Mouse (Mus musculus) embryonic facial prominence, embryonic 11.5 days (tissue): Measurements from ENCODE around the gene Galnt10. TPM values are rescaled to one million over a fixed set of nuclear protein-coding genes. Genes with fewer than 3 reads are reported as not detected.

Source experiments
- ATAC-seq: fragments of 200-750 bp; cut with Nextera tagmentation; replicated peaks from 2 replicates; pipeline ENCODE4 v1.8.0; 2017; ENCODE audit warnings: low read depth; ENCODE audit not compliant: insufficient number of reproducible peaks, low FRiP score, low TSS enrichment
- DNase-seq: peaks from one replicate; pipeline ENCODE4 v3.0.0-alpha.2; 2015; ENCODE audit warnings: low spot score
- H3K27ac ChIP-seq: fragments of 300-500 bp; sonication (generic); replicated peaks from 2 replicates; pipeline ENCODE4 v1.5.1; 2014; ENCODE audit warnings: mild to moderate bottlenecking, low read depth, low read length, control low read depth
- H3K27me3 ChIP-seq: fragments of 300-500 bp; sonication (generic); 2 replicates; pipeline ENCODE4 v1.6.1; 2014; ENCODE audit warnings: mild to moderate bottlenecking, low read length, moderate library complexity, mixed read lengths; ENCODE audit not compliant: control insufficient read depth, insufficient read depth
- H3K36me3 ChIP-seq: fragments of 300-500 bp; sonication (generic); replicated peaks from 2 replicates; pipeline ENCODE4 v1.6.1; 2014; ENCODE audit warnings: low read depth, mild to moderate bottlenecking, low read length, moderate library complexity, mixed read lengths; ENCODE audit not compliant: control insufficient read depth, insufficient read depth
- H3K4me1 ChIP-seq: fragments of 300-500 bp; sonication (generic); 2 replicates; pipeline ENCODE4 v1.6.1; 2014; ENCODE audit warnings: low read length, mixed read lengths; ENCODE audit not compliant: control insufficient read depth, insufficient read depth
- H3K4me2 ChIP-seq: fragments of 300-500 bp; sonication (generic); 2 replicates; pipeline ENCODE4 v1.6.1; 2014; ENCODE audit warnings: low read depth, mild to moderate bottlenecking, control low read depth, low read length, moderate library complexity
- H3K4me3 ChIP-seq: fragments of 300-500 bp; sonication (generic); 2 replicates; pipeline ENCODE4 v1.5.1; 2014; ENCODE audit warnings: low read depth, low read length, control low read depth
- H3K9ac ChIP-seq: fragments of 300-500 bp; sonication (generic); replicated peaks from 2 replicates; pipeline ENCODE4 v1.6.1; 2014; ENCODE audit warnings: mild to moderate bottlenecking, control low read depth, low read length
- H3K9me3 ChIP-seq: fragments of 300-500 bp; sonication (generic); replicated peaks from 2 replicates; pipeline ENCODE4 v1.6.1; 2016; ENCODE audit warnings: mild to moderate bottlenecking, low read length, inconsistent platforms, mixed read lengths; ENCODE audit not compliant: control insufficient read depth
- WGBS: fragments of 180-500 bp; shearing (Covaris S2); extraction: QIAGEN DNeasy Blood & Tissue Kit; methylation state at CpG from one replicate; pipeline ENCODE4 v1.1.7; 2014; 5-methylcytosine and 5-hydroxymethylcytosine counted together
- polyA plus RNA-seq: library from polyadenylated mRNA; unstranded; fragments of >200 nt; fragmentation: Nextera tagmentation; extraction: Ambion mirVana; gene quantifications from 2 replicates; pipeline ENCODE4 v1.2.1, GENCODE M21; 2014

The Galnt10 gene
- polyA plus RNA-seq, 1 experiment from 2014 or later, result 12.4 TPM

DNA sequence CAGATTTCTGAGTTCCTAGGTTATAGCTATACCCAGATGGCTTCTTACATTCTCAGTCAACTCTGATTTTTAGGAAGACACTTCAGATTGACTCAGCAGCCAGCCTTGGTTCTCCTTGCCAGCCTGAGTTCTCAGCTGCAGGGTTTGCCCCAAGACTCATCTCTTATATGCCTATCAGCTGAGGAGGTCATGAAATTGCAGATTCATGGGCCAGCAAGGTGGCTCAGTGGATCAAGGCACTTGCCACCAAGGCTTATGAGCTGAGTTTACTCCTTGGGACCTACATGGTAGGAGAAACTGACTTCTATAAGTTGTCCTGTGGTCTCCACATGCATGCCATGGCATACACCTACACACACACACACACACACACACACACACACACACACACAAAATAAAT, 19.8 kb upstream of the Galnt10 start:
- H3K4me2 ChIP-seq, result no peak overlapping the region
- H3K27me3 ChIP-seq, result no peaks in the 10 kb centered on the region
- H3K9ac ChIP-seq, result no peak overlapping the region
- ATAC-seq (no peak), DNase-seq (no peak)
- no peak overlapping the region for H3K4me3 ChIP-seq
- H3K36me3 ChIP-seq, result no peaks in the 10 kb centered on the region
- H3K4me1 ChIP-seq, result no peaks in the 10 kb centered on the region
- H3K27ac ChIP-seq, result no peak overlapping the region
- no peaks in the 10 kb centered on the region for H3K9me3 ChIP-seq

DNA sequence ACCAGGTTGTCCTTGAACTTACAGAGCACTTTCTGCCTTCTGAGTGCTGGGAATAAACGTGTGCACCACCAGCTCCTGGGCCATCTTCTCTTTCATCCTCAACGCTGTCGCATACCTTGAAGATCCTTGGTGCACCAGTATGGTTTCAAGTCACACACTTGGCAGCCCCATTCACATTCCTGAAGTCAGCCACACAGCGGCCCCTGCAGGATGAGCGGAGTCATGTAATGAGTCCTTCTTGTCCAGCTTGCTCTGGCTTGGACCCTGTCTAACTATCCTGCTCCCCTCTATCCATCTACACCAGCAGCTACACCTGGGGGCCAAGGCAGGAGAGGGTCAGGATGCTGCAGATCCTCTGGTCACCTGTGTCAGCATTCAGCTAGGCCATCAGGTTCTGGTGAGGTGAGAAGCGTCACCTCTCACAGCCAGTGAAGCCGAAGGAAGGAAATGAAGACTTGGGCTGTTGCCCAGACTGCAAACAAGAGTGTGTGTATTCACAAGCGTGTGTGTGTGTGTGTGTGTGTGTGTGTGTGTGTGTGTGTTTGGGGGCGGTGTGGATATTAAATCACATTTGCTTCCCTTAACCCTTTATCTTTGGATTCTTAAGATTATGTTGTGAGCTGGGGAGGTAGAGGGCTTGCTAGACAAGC, 18.0 kb upstream of the Galnt10 start:
- Histone ChIP-seq H3K4me1 (no peaks in the 10 kb centered on the region), H3K4me3 (no peak overlapping the region), H3K27me3 (no peaks in the 10 kb centered on the region), H3K4me2 (no peak overlapping the region), H3K36me3 (no peaks in the 10 kb centered on the region), H3K9ac (no peak overlapping the region), H3K27ac (no peak overlapping the region), H3K9me3 (no peaks in the 10 kb centered on the region)
- WGBS, result 63% methylated on average over 9 of the region's 9 CpGs
- DNase-seq (no peak), ATAC-seq (no peak)

- ATAC-seq (no peak), DNase-seq (no peak)
- no peaks in the 10 kb centered on the region; the same call in 1 of the 2 replicates for H3K27me3 ChIP-seq
- H3K4me2 ChIP-seq, result no peak overlapping the region
- no peaks in the 10 kb centered on the region for H3K9me3 ChIP-seq
- no peak overlapping the region for H3K27ac ChIP-seq
- no peaks in the 10 kb centered on the region; the same call in 1 of the 2 replicates for H3K4me1 ChIP-seq
- WGBS, result 72% methylated on average over 7 of the region's 7 CpGs
- H3K36me3 ChIP-seq, result no peaks in the 10 kb centered on the region
- H3K4me3 ChIP-seq, result no peak overlapping the region
- H3K9ac ChIP-seq, result no peak overlapping the region
Measured at GRCm38 (mm10) chr11:57631805-57632485, 13.3 kb upstream of the Galnt10 start.

GRCm38 (mm10) chr11:57633006-57633405, 12.2 kb upstream of the Galnt10 start:
- Histone ChIP-seq H3K4me2 (no peak overlapping the region), H3K27me3 (no peaks in the 10 kb centered on the region; the same call in 1 of the 2 replicates), H3K27ac (no peak overlapping the region), H3K9ac (no peak overlapping the region), H3K4me1 (no peaks in the 10 kb centered on the region; the same call in 1 of the 2 replicates), H3K9me3 (no peaks in the 10 kb centered on the region), H3K4me3 (no peak overlapping the region), H3K36me3 (no peaks in the 10 kb centered on the region)
- no peak for ATAC-seq
- WGBS, result 87% methylated on average over 2 of the region's 2 CpGs
- no peak for DNase-seq

GRCm38 (mm10) chr11:57633975-57634585, 11.2 kb upstream of the Galnt10 start:
- DNase-seq (no peak), ATAC-seq (no peak)
- H3K27ac ChIP-seq, result no peak overlapping the region
- no peaks in the 10 kb centered on the region for H3K9me3 ChIP-seq
- H3K9ac ChIP-seq, result no peak overlapping the region
- H3K4me3 ChIP-seq, result no peak overlapping the region
- H3K4me2 ChIP-seq, result no peak overlapping the region
- 79% methylated on average over 6 of the region's 6 CpGs for WGBS
- H3K27me3 ChIP-seq, result no peaks in the 10 kb centered on the region; the same call in 1 of the 2 replicates
- no peaks in the 10 kb centered on the region for H3K36me3 ChIP-seq
- H3K4me1 ChIP-seq, result no peaks in the 10 kb centered on the region; the same call in 1 of the 2 replicates

- Histone ChIP-seq H3K27ac (no peak overlapping the region), H3K9ac (no peak overlapping the region), H3K4me1 (no peaks in the 10 kb centered on the region; the same call in 1 of the 2 replicates), H3K4me3 (no peak overlapping the region), H3K36me3 (no peaks in the 10 kb centered on the region), H3K9me3 (no peaks in the 10 kb centered on the region), H3K27me3 (no peaks in the 10 kb centered on the region; the same call in 1 of the 2 replicates), H3K4me2 (no peak overlapping the region)
- 15% methylated on average over 9 of the region's 9 CpGs for WGBS
- ATAC-seq (no peak), DNase-seq (peak; percentile 65)
Measured at GRCm38 (mm10) chr11:57635148-57635547, 10.1 kb upstream of the Galnt10 start.

DNA sequence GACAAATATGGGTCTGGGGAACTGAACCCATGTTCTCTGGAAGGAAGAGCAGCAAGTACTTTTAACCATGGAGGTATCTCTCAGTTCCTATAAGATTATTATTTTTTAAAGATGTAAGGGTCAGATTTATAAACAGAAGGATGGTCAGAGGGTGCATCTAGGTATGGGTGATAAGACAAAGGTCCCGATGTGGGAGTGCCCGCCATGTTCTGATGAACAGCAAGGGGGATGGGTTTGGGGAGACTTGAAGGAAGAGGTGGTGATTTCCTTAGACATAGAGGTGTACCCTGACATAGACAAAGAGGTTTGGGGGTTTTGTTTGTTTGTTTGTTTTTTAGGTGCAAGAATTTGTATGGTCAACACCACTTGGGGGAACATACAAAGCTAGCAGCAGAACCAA, 1.6 kb upstream of the Galnt10 start:
- ATAC-seq, result no peak
- Histone ChIP-seq H3K4me1 (no peaks in the 10 kb centered on the region; the same call in 1 of the 2 replicates), H3K27me3 (no peaks in the 10 kb centered on the region), H3K27ac (no peak overlapping the region), H3K36me3 (no peaks in the 10 kb centered on the region), H3K9me3 (no peaks in the 10 kb centered on the region), H3K9ac (no peak overlapping the region), H3K4me2 (no peak overlapping the region; the same call in 1 of the 2 replicates), H3K4me3 (no peak overlapping the region)
- DNase-seq, result no peak
- 76% methylated on average over 2 of the region's 2 CpGs for WGBS
